ENCODE assay signal across 26 mouse cellular contexts in the genomic region with DNA sequence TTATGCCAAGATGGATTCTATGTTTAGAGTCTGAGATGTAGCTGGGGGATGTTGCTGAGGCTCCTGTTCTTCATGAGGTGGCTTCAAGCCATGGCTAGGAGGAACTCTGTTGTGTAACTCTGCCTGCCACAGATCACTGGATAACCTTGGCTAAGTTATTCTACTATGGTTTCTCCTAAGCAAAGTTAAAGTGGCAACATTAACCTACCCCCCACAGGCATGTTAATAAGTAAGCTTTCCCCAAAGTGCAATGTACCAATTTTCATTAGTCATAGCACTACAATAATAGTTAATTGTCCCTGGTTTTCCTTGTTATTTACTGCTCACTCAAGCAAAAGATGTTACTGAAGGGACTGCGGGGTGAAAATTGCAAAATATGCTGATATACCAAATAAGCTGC. TPM values are rescaled to one million over a fixed set of nuclear protein-coding genes. Genes with fewer than 3 reads are reported as not detected.
DNase-seq lines count a peak whose midpoint lies in the region; ATAC-seq lines count a peak whose summit lies in the region.
"Had no signal": no experiment of that assay in that cellular context is flagged by ENCODE, and none has a peak within 500 bp of the region (broad histone marks: within the 10 kb centered on the region; RNA-seq: fewer than 3 reads in every experiment).

No protein-coding gene starts in this region.

- H3K27ac ChIP-seq in neural tube, embryonic 13.5 days (replicated peaks) = no peak overlapping the region
- no peak overlapping the region for H3K27ac ChIP-seq in forebrain, embryonic 10.5 days
- H3K27ac ChIP-seq: embryonic facial prominence, embryonic 15.5 days; forebrain, embryonic 15.5 days; hindbrain, embryonic 10.5 days; intestine, embryonic 15.5 days; limb, embryonic 12.5 days; liver, embryonic 13.5 days; midbrain, embryonic 13.5 days had no signal

- H3K9me3 ChIP-seq in neural tube, embryonic 13.5 days = no peaks in the 10 kb centered on the region
- H3K9me3 ChIP-seq in forebrain, embryonic 10.5 days = no peaks in the 10 kb centered on the region
- H3K9me3 ChIP-seq: embryonic facial prominence, embryonic 15.5 days; forebrain, embryonic 15.5 days; hindbrain, embryonic 10.5 days; intestine, embryonic 15.5 days; limb, embryonic 12.5 days; liver, embryonic 13.5 days; midbrain, embryonic 13.5 days had no signal

- H3K4me3 ChIP-seq in neural tube, embryonic 13.5 days = no peak overlapping the region
- no peak overlapping the region for H3K4me3 ChIP-seq in forebrain, embryonic 10.5 days
- H3K4me3 ChIP-seq: embryonic facial prominence, embryonic 15.5 days; forebrain, embryonic 15.5 days; hindbrain, embryonic 10.5 days; intestine, embryonic 15.5 days; limb, embryonic 12.5 days; liver, embryonic 13.5 days; midbrain, embryonic 13.5 days; myocyte had no signal

- no peak overlapping the region for H3K4me2 ChIP-seq in neural tube, embryonic 13.5 days
- H3K4me2 ChIP-seq: embryonic facial prominence, embryonic 15.5 days; forebrain, embryonic 15.5 days; heart, embryonic 11.5 days; intestine, embryonic 15.5 days; limb, embryonic 12.5 days; liver, embryonic 13.5 days; midbrain, embryonic 13.5 days had no signal

- ATAC-seq in neural tube, embryonic 13.5 days (ENCODE audit: low read depth) = peak; percentile 36; the same call in 1 of the 2 replicates
- ATAC-seq: forebrain, embryonic 15.5 days; hindbrain, embryonic 16.5 days; intestine, embryonic 15.5 days; midbrain, embryonic 13.5 days had no signal

- H3K36me3 ChIP-seq in neural tube, embryonic 13.5 days = no peaks in the 10 kb centered on the region
- H3K36me3 ChIP-seq in forebrain, embryonic 10.5 days (replicated peaks) = no peaks in the 10 kb centered on the region
- H3K36me3 ChIP-seq: embryonic facial prominence, embryonic 15.5 days; forebrain, embryonic 15.5 days; hindbrain, embryonic 10.5 days; intestine, embryonic 15.5 days; limb, embryonic 12.5 days; liver, embryonic 13.5 days; midbrain, embryonic 13.5 days had no signal

- no peaks in the 10 kb centered on the region for H3K27me3 ChIP-seq in neural tube, embryonic 13.5 days
- no peaks in the 10 kb centered on the region for H3K27me3 ChIP-seq in forebrain, embryonic 10.5 days (ENCODE audit: poor library complexity, severe bottlenecking)
- H3K27me3 ChIP-seq: embryonic facial prominence, embryonic 15.5 days; forebrain, embryonic 15.5 days; intestine, embryonic 15.5 days; limb, embryonic 12.5 days; liver, embryonic 13.5 days; midbrain, embryonic 13.5 days had no signal

- H3K4me1 ChIP-seq in neural tube, embryonic 13.5 days (replicated peaks) = no peaks in the 10 kb centered on the region
- no peaks in the 10 kb centered on the region for H3K4me1 ChIP-seq in forebrain, embryonic 10.5 days
- H3K4me1 ChIP-seq: embryonic facial prominence, embryonic 15.5 days; hindbrain, embryonic 10.5 days; intestine, embryonic 15.5 days; limb, embryonic 12.5 days; liver, embryonic 13.5 days; midbrain, embryonic 13.5 days had no signal

- WGBS in neural tube, embryonic 13.5 days = 67% methylated on average over 1 of the region's 1 CpGs
- WGBS in forebrain, embryonic 10.5 days = 89% methylated on average over 1 of the region's 1 CpGs

- H3K9ac ChIP-seq in neural tube, embryonic 13.5 days = no peak overlapping the region
- H3K9ac ChIP-seq: embryonic facial prominence, embryonic 15.5 days; forebrain, embryonic 15.5 days; intestine, embryonic 15.5 days; limb, embryonic 12.5 days; liver, embryonic 13.5 days; midbrain, embryonic 13.5 days had no signal

- no peak for DNase-seq in neural tube, embryonic 10.5 days (ENCODE audit: extremely low spot score, low spot score)
- DNase-seq in kidney, adult 9 months = peak; percentile 96
- peak; percentile 58 to 75 for DNase-seq in kidney, postnatal 25 days
- DNase-seq in layer of hippocampus, adult 9-10 months (ENCODE audit: low spot score) = no peak
- DNase-seq in adrenal gland, adult (ENCODE audit: inconsistent age in 2 of 2, low spot score in 1 of 2) = no peak
- DNase-seq in forebrain, embryonic 10.5 days (ENCODE audit: extremely low spot score, low spot score) = no peak
- DNase-seq: adrenal gland, postnatal 25 days; cerebellum, adult 11 months; cerebellum, adult 9-11 months; gastrocnemius, postnatal 10 days; heart, adult 11 months; liver, embryonic 13.5 days; lung, adult 2 months; lung, postnatal 14 days; right cerebral cortex, postnatal 14 days; spleen, adult 18-20 months had no signal

RNA-seq across cellular contexts. Expression of gene Serpinb8, which starts 48.2 kb away (rescaled TPM):
- polyA plus RNA-seq in neural tube, embryonic 13.5 days (2015; fragmentation: Nextera tagmentation; extraction: Ambion mirVana) = 1.1 and 1.3 TPM in 2 replicates
- 0.31 and 0.50 TPM in 2 replicates for polyA plus RNA-seq in forebrain, embryonic 10.5 days (2016; fragmentation: Nextera tagmentation; extraction: Ambion mirVana)

Comparison
In these comparisons a context has a peak if more than half of its experiments do, and no peak if none do; other contexts are left out.
1. DNase-seq: peak in kidney, adult 9 months (single experiment) and kidney, postnatal 25 days (2 of 2); none in neural tube, embryonic 10.5 days (single experiment), layer of hippocampus, adult 9-10 months (single experiment), adrenal gland, adult (0 of 2) and forebrain, embryonic 10.5 days (single experiment).